Mouse (Mus musculus) cerebellum, adult 18-20 months (tissue): Measurements from ENCODE around the gene Nolc1.

Source experiments
- DNase-seq, 2 experiments: peaks; one replicate each; pipeline ENCODE4 v3.0.0; 2021

Nolc1 gene

GRCm38 (mm10) chr19:46042476-46043011 is 33.1 kb upstream of the Nolc1 start:
- peak in 1 of 2 experiments; percentile 45 for DNase-seq

GRCm38 (mm10) chr19:46043380-46043779 is 32.3 kb upstream of the Nolc1 start:
- DNase-seq = peak in 1 of 2 experiments; percentile 42

DNA sequence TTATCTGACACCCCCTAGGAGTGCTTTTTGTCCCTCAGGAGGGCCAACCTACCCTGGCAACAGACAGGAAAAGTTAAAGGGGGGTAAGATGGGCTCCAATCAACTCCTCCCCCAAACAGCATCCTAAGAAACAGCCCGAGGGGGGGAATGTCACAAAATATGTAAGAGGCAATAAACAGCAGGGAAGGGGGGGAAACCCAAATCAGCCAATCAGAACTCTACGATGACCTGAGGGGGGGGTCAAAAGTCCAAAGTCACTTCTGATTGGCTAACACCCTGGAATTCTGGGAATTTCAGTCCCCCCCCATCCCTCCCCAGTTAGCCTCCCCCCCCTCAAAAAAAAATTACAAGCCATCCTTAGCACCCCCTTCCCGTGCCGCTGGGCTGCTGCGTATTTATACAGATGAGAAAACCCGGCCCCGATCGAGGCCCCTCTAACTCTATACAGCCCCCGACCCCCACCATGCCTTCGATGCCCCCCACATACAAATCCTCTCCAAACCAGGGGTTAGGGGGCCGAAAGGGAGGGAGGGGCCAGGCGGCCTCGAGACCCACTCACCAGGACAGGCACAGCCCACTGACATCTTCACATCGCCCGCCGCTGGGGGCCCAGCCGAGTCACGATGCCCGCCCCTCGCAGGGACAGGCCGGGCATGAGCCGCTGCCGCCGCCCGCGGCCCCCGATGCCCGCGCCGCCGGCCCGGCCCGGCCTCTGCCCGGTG is 31.2 kb upstream of the Nolc1 start, which contains the start of gene Pprc1:
Gene Pprc1, plus strand, starts transcription at position 616 of the 722 bp plus-strand sequence.
- peak; percentile 45 to 54 for DNase-seq

GRCm38 (mm10) chr19:46044993-46045695 is 30.5 kb upstream of the Nolc1 start, which contains the start of gene Ldb1:
Gene Ldb1, minus strand, starts transcription at chr19:46045214.
- peak; percentile 90 to 91 for DNase-seq

GRCm38 (mm10) chr19:46045696-46046311 is 29.9 kb upstream of the Nolc1 start:
- peak; percentile 54 to 55 for DNase-seq

GRCm38 (mm10) chr19:46046621-46047025 is 29.0 kb upstream of the Nolc1 start:
- no peak for DNase-seq

DNA sequence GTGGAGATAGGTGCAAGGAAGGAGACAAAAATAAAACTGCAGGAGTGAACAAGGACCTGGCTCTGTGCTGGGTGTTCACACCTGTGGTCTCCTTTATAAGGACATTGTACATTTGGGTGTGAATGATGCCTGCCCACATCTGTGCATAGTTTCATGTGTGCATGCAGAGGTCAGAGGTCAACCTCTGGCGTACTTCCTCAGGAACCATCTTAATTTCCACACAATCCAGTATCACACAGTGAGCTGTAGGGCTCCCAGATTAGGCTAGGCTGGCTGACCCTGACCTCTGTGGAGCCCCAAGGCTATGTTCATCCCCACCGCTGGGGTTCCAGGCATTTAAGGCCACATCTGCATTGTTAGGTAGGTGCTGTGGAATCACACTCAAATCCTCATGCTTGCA is 28.2 kb upstream of the Nolc1 start:
- DNase-seq = no peak

- DNase-seq = no peak
Observed at GRCm38 (mm10) chr19:46049129-46049528, 26.5 kb upstream of the Nolc1 start.

DNA sequence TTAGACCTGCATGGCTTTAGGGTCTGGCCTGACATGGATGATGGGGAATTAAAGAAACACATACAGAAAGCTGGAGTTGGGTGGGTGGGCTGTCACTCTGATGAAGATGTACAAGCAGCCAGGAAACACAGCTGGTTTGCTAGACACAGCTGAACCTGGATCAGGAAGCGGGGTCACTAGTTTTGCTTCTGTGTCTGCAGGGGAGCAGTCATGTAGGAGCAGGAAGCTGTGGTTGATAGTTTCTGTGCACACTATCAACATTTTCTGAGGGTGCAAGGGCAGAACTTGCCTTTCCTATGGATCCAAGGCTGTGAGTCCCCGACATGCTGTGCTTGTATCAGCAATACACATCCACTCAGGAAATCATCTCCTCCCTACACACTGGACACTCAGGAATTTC is 25.2 kb upstream of the Nolc1 start:
- no peak for DNase-seq

DNA sequence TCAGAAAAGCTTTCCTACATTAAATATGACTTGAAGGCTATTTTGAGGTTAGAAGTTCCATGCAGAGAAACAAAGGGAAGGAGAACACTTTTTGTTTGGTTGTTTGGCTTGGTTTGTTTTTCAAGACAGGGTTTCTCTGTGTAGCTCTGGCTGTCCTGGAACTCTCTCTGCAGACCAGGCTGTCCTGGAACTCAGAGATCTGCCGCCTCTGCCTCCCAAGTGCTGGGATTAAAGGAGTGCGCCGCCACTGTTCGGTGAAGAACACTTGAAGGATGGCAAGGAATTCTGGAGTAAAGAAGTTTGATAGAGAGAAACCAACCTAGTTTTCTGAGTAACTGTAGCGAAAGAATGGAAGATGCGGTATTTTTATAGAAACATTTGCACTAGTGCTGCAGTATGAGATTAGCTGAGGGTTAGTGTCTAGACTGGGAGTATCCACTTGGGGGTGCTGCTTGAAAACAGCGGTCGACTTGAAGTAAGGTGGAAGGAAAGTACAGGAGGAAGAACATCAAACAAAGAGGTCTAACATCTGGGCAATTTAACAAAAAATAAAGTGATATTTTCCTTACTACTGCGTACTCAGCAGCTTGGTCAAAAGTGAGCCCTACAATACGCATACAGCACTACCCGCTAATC is 19.8 kb upstream of the Nolc1 start:
- DNase-seq = no peak

GRCm38 (mm10) chr19:46056388-46056946 is 19.2 kb upstream of the Nolc1 start:
- peak; percentile 91 to 96 for DNase-seq

- peak; percentile 62 to 70 for DNase-seq
Observed at GRCm38 (mm10) chr19:46056947-46057607, 18.6 kb upstream of the Nolc1 start.

DNA sequence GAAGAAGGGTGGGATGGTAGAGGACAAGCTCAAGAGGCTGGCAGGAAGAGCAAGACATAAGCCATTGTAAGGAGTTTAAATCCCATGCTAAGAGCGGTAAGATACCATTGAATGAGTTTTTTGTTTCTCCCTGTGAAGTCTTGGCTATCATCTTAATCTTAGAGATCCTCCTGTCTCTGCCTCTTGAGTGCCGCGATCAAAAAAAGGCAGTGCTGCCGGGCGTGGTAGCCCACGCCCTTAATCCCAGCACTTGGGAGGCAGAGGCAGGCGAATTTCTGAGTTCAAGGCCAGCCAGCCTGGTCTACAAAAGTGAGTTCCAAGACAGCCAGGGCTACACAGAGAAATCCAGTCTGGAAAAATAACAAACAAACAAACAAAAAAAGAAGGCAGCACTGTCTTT is 17.2 kb upstream of the Nolc1 start:
- no peak for DNase-seq

DNA sequence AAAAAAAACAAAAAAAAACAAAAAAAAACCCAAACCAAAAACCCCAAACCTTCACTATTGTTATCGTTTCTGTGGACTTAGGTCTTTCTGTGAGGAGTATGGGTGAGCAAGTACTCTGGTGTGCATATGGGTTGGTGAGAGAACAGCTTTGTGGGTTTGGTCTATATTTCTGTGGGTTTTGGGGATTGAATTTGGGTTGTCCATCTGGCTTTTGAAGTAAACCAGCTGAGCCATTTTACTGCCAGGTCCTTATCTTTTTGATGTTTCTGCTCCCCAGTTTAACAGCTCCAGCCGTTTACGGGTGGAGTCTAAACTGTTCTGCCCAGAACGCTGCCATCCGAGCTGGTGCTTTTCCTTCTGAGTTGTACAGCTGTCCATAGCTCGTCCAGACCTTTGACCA is 14.8 kb upstream of the Nolc1 start:
- DNase-seq = no peak

DNA sequence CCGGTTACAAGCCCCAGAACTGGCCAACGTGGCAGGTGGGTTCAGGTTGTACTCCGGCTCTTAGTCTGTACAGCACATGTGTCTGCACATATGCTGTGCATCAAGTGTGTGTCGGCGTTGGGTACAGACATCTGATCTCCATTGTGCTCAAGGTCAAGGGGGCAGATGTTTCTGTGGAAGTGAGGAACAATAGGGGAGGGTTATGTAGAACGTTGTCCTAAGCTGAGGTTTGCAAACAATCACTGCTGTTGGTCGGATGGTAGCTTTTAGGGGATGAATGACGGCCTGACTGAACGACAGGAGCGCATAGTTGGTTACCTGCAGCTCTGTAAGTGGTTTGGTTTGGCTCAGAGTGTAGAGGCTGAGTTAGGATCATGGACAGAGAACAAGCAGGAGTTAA is 7.6 kb upstream of the Nolc1 start:
- DNase-seq = no peak

- no peak for DNase-seq
Observed at GRCm38 (mm10) chr19:46073285-46073684, 2.4 kb upstream of the Nolc1 start.

- no peak for DNase-seq
Observed at GRCm38 (mm10) chr19:46074266-46074665, 1.4 kb upstream of the Nolc1 start.

DNA sequence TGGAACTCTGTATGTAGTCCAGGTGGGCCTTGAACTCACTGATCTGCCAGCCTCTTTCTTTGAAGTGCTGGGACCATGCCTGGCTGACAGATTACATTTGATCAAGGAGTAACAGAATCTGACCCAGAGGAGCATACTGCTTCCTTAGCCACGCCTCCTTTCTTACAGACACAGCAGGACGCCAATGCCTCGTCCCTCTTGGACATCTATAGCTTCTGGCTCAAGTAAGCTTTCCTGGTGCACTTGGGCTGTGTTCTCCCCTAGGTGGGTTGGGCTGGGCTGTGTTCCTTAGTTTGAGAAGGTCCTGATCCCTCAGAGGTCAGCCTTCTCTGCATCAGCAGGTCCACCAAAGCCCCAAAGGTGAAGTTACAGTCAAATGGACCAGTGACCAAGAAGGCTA is 2.9 kb downstream of the Nolc1 start:
- no peak for DNase-seq

DNA sequence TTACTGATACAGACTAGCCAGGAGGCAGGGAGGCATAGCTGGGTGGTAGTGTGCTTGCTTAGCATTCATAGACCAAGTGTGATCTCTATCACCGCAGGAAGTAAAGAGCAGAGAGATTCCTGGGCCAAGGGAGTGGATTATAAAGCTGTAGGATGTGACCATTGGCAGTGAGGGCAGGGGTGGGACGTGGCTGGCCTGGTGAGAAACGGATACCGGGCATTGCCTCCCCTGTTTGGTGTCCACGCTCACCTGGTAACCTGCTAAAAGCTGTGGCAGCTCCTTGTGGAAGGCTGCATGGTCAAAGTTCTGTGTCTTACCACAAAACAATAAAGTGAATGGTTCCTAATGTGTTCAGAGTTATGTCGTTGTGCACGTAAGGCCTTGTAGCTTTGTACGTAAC is 9.5 kb downstream of the Nolc1 start:
- DNase-seq = no peak

DNA sequence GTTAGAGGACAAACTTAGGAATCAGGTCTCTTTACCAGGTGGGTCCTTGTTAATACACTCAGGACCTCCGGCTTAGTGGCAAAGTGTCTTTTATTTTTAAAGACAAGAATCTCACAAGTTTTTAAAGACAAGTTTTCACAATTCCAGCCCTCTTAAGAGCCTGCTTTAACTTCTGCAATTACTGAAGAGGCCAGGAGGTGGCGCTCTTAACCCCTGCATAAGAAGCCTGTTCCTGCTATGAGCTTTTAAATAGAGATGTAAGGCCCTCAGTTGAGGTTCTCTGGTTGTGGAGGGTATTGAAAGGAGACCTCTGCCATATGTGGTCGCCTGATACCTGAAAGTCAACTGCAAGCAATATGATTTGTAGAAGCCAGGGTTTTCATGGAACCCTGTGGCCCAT is 10.7 kb downstream of the Nolc1 start:
- peak; percentile 45 to 68 for DNase-seq

GRCm38 (mm10) chr19:46087871-46088270 is 12.2 kb downstream of the Nolc1 start:
- peak; percentile 28 to 42 for DNase-seq

DNA sequence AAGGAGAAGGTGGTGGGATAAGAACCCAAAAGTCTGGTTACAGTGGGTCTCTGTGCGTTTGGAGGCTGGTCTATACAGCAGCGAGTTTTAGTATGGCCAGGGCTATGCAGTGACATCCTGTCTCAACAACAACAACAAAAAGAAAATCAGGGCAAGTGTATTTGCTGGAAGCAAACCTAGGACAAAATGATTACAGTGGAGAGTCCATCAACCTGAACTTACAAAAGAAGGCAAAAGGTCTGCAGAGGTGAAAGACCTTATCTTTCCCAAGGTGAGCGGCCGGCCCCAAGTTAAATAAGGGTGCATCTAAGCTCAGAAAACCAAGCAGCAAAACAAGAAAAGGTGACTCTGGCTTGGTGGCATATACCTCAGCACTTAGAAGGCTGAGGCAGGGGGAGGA is 16.0 kb downstream of the Nolc1 start:
- DNase-seq = no peak
